Comparison of ENCODE assay signal across 9 mouse cellular contexts in genomic region chrX:11839665-11840245, GRCm38 (mm10).
DNase-seq lines count a peak whose midpoint lies in the region; ATAC-seq and TF ChIP-seq lines count a peak whose summit lies in the region.
"Had no signal": no experiment of that assay in that cellular context is flagged by ENCODE, and none has a peak within 500 bp of the region (broad histone marks: within the 10 kb centered on the region; RNA-seq: fewer than 3 reads in every experiment).

No protein-coding gene starts in this region.

- H3K4me1 ChIP-seq in lung, embryonic 14.5 days (ENCODE audit: insufficient read depth): no peaks in the 10 kb centered on the region

- ATAC-seq in lung, embryonic 14.5 days (ENCODE audit: insufficient read depth): peak; percentile 61; the same call in 1 of the 2 replicates

- H3K36me3 ChIP-seq in lung, embryonic 14.5 days (ENCODE audit: insufficient read depth): no peaks in the 10 kb centered on the region
- H3K36me3 ChIP-seq: neural tube, embryonic 13.5 days had no signal

- H3K4me2 ChIP-seq in lung, embryonic 14.5 days: no peak overlapping the region
- H3K4me2 ChIP-seq: neural tube, embryonic 13.5 days had no signal

- peak overlapping the region; percentile 67 for H3K27ac ChIP-seq in lung, embryonic 14.5 days (ENCODE audit: low read depth)
- H3K27ac ChIP-seq: neural tube, embryonic 13.5 days had no signal

- no peak overlapping the region for H3K4me3 ChIP-seq in lung, embryonic 14.5 days (ENCODE audit: low read depth, low read length)
- H3K4me3 ChIP-seq: neural tube, embryonic 13.5 days had no signal

- TF ChIP-seq CTCF in lung, embryonic 14.5 days (IDR thresholded peaks at IDR 0.05; ENCODE audit: low read depth): no peak

- 40% methylated on average over 12 of the region's 12 CpGs for WGBS in lung, embryonic 14.5 days

- H3K27me3 ChIP-seq in lung, embryonic 14.5 days (ENCODE audit: insufficient read depth, low read length): no peaks in the 10 kb centered on the region

- DNase-seq in lung, embryonic 14.5 days: peak; percentile 42
- DNase-seq in lung, postnatal 10 days: no peak
- peak; percentile 31 for DNase-seq in adrenal gland, postnatal 10 days
- DNase-seq in gastrocnemius, postnatal 10 days: peak; percentile 23
- DNase-seq in kidney, adult 9 months: peak; percentile 20
- DNase-seq in urinary bladder, adult 18-20 months (ENCODE audit: low spot score in 2 of 2): no peak
- no peak for DNase-seq in urinary bladder, postnatal 25 days (ENCODE audit: low spot score)
- no peak for DNase-seq in ovary, postnatal 14 days (ENCODE audit: low spot score)

- no peaks in the 10 kb centered on the region for H3K9me3 ChIP-seq in lung, embryonic 14.5 days (ENCODE audit: low read depth, low read length)
- H3K9me3 ChIP-seq: neural tube, embryonic 13.5 days had no signal

- no peak overlapping the region for H3K9ac ChIP-seq in lung, embryonic 14.5 days
- H3K9ac ChIP-seq: neural tube, embryonic 13.5 days had no signal

Comparison
In these comparisons a context has a peak if more than half of its experiments do, and no peak if none do; other contexts are left out.
1. DNase-seq: peak in lung, embryonic 14.5 days (single experiment), adrenal gland, postnatal 10 days (single experiment), gastrocnemius, postnatal 10 days (single experiment) and kidney, adult 9 months (single experiment); none in lung, postnatal 10 days (single experiment), urinary bladder, adult 18-20 months (0 of 2), urinary bladder, postnatal 25 days (single experiment) and ovary, postnatal 14 days (single experiment).